Mouse (Mus musculus): Measurements from ENCODE around the gene Exph5. TPM values are rescaled to one million over a fixed set of nuclear protein-coding genes. Genes with fewer than 3 reads are reported as not detected.

Gene Exph5
- polyA plus RNA-seq (2014; fragmentation: Nextera tagmentation; extraction: Ambion mirVana): 0.35 and 0.53 TPM in 2 replicates

- 1% methylated on average over 11 of the region's 11 CpGs for WGBS
- ATAC-seq (ENCODE audit: low FRiP score): no peak; the same call in 1 of the 2 replicates
- peak; percentile 31 for DNase-seq (ENCODE audit: low spot score)
These were observed at the start of gene Exph5 for GRCm38 (mm10) chr9:53301269-53301720. Gene Exph5, plus strand, starts transcription at chr9:53301670.

DNA sequence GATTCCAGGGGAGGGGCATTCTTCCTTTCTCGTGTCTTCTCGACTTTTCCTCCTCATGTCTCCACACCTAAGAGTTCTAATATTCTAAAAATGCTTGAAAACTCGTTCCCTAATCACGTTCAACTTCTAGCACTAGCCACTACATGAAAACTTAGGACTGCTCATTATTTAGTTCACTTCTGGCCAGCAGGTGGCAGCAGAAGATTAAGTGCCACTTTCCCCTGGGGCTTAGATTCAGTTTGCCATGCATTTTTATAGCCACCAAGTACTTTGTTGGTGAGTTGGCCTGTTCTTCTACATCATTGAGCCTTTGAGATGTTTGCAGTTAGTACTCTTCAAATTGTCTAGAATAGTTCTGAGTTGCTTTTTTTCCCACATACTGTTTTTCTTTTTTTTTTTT, 47.1 kb upstream of the Exph5 start:
- DNase-seq (ENCODE audit: low spot score) (peak; percentile 95), ATAC-seq (ENCODE audit: low FRiP score) (no peak)
- Histone ChIP-seq H3K9ac (no peak overlapping the region), H3K9me3 (ENCODE audit: control insufficient read depth, low read length) (no peaks in the 10 kb centered on the region), H3K4me3 (replicated peaks; ENCODE audit: low read length) (no peak overlapping the region), H3K4me1 (replicated peaks; ENCODE audit: control insufficient read depth, insufficient read depth, low read length) (0 out of 2 replicates have a peak, but pooled peaks cover 4% of the 10 kb centered on the region), H3K4me2 (replicated peaks) (no peak overlapping the region), H3K27ac (no peak overlapping the region), H3K27me3 (ENCODE audit: control insufficient read depth, insufficient read depth, low read length) (no peaks in the 10 kb centered on the region), H3K36me3 (replicated peaks; ENCODE audit: control insufficient read depth, insufficient read depth) (no peaks in the 10 kb centered on the region)
- 15% methylated on average over 4 of the region's 4 CpGs for WGBS

More at GRCm38 (mm10) chr9:53301269-53301720, at the start of gene Exph5:
- H3K9ac ChIP-seq: peak within 1 kb of the TSS; percentile 39; the same call in 1 of the 2 replicates
- peaks cover 7% of the 10 kb centered on the region; the same call in 1 of the 2 replicates for H3K4me1 ChIP-seq (replicated peaks; ENCODE audit: control insufficient read depth, insufficient read depth, low read length)
- peaks cover 9% of the 10 kb centered on the region; the same call in 1 of the 2 replicates for H3K27me3 ChIP-seq (ENCODE audit: control insufficient read depth, insufficient read depth, low read length)
- peak within 1 kb of the TSS; percentile 35 for H3K4me3 ChIP-seq (replicated peaks; ENCODE audit: low read length)
- peak within 1 kb of the TSS; percentile 85 for H3K4me2 ChIP-seq (replicated peaks)
- H3K27ac ChIP-seq: no peak within 1 kb of the TSS
- H3K36me3 ChIP-seq (replicated peaks; ENCODE audit: control insufficient read depth, insufficient read depth): no peaks in the 10 kb centered on the region
- H3K9me3 ChIP-seq (ENCODE audit: control insufficient read depth, low read length): no peaks in the 10 kb centered on the region

DNA sequence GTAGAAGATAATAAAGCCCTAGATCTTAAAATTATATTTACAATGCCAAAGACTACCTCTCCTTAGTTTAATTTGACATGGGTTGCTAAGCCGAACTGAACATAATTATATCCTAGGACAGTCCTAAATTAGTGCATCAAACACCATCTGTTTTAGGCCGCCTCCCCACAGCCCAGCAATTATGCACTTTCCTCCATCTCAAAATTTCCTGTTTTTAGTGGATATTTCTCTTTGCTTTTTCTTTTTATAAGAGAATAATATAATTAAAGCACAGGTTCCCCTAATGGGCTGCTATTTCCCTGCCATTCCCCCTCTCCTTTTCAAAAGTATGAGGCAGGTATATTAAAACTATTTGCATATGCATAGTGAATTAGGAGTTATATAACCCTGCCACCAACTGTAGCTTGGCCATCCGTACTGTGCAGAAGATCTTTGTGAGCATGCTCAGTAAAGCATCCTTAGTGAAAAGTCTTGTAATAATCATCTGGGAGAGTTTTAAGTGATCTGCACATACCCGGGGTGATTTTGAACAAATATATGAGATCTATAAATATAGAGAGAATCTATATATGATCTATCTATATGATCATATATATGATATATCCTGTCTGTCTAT, 44.7 kb upstream of the Exph5 start:
- ATAC-seq (ENCODE audit: low FRiP score) (no peak), DNase-seq (ENCODE audit: low spot score) (no peak)
- no peak overlapping the region for H3K27ac ChIP-seq
- no peaks in the 10 kb centered on the region for H3K36me3 ChIP-seq (replicated peaks; ENCODE audit: control insufficient read depth, insufficient read depth)
- H3K4me3 ChIP-seq (replicated peaks; ENCODE audit: low read length): no peak overlapping the region
- 84% methylated on average over 4 of the region's 4 CpGs for WGBS
- no peak overlapping the region for H3K9ac ChIP-seq
- H3K4me2 ChIP-seq (replicated peaks): no peak overlapping the region
- H3K9me3 ChIP-seq (ENCODE audit: control insufficient read depth, low read length): no peaks in the 10 kb centered on the region
- no peaks in the 10 kb centered on the region for H3K27me3 ChIP-seq (ENCODE audit: control insufficient read depth, insufficient read depth, low read length)
- 0 out of 2 replicates have a peak, but pooled peaks cover 4% of the 10 kb centered on the region for H3K4me1 ChIP-seq (replicated peaks; ENCODE audit: control insufficient read depth, insufficient read depth, low read length)

GRCm38 (mm10) chr9:53257772-53258171, 43.7 kb upstream of the Exph5 start:
- Histone ChIP-seq H3K4me3 (replicated peaks; ENCODE audit: low read length) (no peak overlapping the region), H3K9me3 (ENCODE audit: control insufficient read depth, low read length) (no peaks in the 10 kb centered on the region), H3K27me3 (ENCODE audit: control insufficient read depth, insufficient read depth, low read length) (no peaks in the 10 kb centered on the region), H3K27ac (no peak overlapping the region), H3K4me1 (replicated peaks; ENCODE audit: control insufficient read depth, insufficient read depth, low read length) (0 out of 2 replicates have a peak, but pooled peaks cover 4% of the 10 kb centered on the region), H3K9ac (no peak overlapping the region), H3K36me3 (replicated peaks; ENCODE audit: control insufficient read depth, insufficient read depth) (no peaks in the 10 kb centered on the region), H3K4me2 (replicated peaks) (no peak overlapping the region)
- 0% methylated on average over 3 of the region's 3 CpGs for WGBS
- DNase-seq (ENCODE audit: low spot score): no peak
- ATAC-seq (ENCODE audit: low FRiP score): no peak

DNA sequence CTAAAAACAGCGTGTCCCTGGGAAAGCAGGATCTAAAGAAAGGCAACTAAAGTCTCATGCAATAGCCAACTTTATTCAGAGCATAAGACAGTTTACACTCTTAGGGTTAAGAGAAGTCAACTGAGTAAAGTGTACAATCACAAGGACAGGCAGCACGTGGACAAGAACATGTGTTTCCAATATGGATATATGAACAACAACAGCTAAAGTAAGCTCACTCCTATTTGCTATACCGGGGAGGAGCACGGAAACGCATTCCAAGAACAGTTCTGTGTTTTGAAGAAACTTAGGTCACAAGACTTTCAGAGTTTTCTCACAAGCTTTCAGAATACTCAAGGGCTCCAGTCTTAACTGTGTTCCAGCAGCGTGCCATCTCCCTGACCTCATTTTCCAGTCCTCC, 43.3 kb upstream of the Exph5 start:
- H3K27me3 ChIP-seq (ENCODE audit: control insufficient read depth, insufficient read depth, low read length): no peaks in the 10 kb centered on the region
- 45% methylated on average over 6 of the region's 6 CpGs for WGBS
- ATAC-seq (ENCODE audit: low FRiP score): no peak

GRCm38 (mm10) chr9:53264387-53264786, 37.1 kb upstream of the Exph5 start:
- ATAC-seq (ENCODE audit: low FRiP score) (no peak), DNase-seq (ENCODE audit: low spot score) (no peak)
- H3K9me3 ChIP-seq (ENCODE audit: control insufficient read depth, low read length): no peaks in the 10 kb centered on the region
- WGBS: 72% methylated on average over 4 of the region's 4 CpGs
- H3K9ac ChIP-seq: no peak overlapping the region
- H3K27me3 ChIP-seq (ENCODE audit: control insufficient read depth, insufficient read depth, low read length): no peaks in the 10 kb centered on the region
- no peak overlapping the region for H3K4me3 ChIP-seq (replicated peaks; ENCODE audit: low read length)
- H3K27ac ChIP-seq: no peak overlapping the region
- H3K4me1 ChIP-seq (replicated peaks; ENCODE audit: control insufficient read depth, insufficient read depth, low read length): no peaks in the 10 kb centered on the region
- no peak overlapping the region for H3K4me2 ChIP-seq (replicated peaks)
- H3K36me3 ChIP-seq (replicated peaks; ENCODE audit: control insufficient read depth, insufficient read depth): no peaks in the 10 kb centered on the region

More for the DNA sequence above, 43.3 kb upstream of the Exph5 start:
- H3K4me2 ChIP-seq (replicated peaks): no peak overlapping the region
- no peak overlapping the region for H3K27ac ChIP-seq
- no peaks in the 10 kb centered on the region for H3K36me3 ChIP-seq (replicated peaks; ENCODE audit: control insufficient read depth, insufficient read depth)
- no peak for DNase-seq (ENCODE audit: low spot score)
- H3K9me3 ChIP-seq (ENCODE audit: control insufficient read depth, low read length): no peaks in the 10 kb centered on the region
- no peak overlapping the region for H3K4me3 ChIP-seq (replicated peaks; ENCODE audit: low read length)
- 0 out of 2 replicates have a peak, but pooled peaks cover 4% of the 10 kb centered on the region for H3K4me1 ChIP-seq (replicated peaks; ENCODE audit: control insufficient read depth, insufficient read depth, low read length)
- no peak overlapping the region for H3K9ac ChIP-seq

GRCm38 (mm10) chr9:53265589-53265988, 35.9 kb upstream of the Exph5 start:
- ATAC-seq (ENCODE audit: low FRiP score) (no peak), DNase-seq (ENCODE audit: low spot score) (no peak)
- Histone ChIP-seq H3K4me2 (replicated peaks) (no peak overlapping the region), H3K9ac (no peak overlapping the region), H3K36me3 (replicated peaks; ENCODE audit: control insufficient read depth, insufficient read depth) (no peaks in the 10 kb centered on the region), H3K9me3 (ENCODE audit: control insufficient read depth, low read length) (no peaks in the 10 kb centered on the region), H3K4me1 (replicated peaks; ENCODE audit: control insufficient read depth, insufficient read depth, low read length) (no peaks in the 10 kb centered on the region), H3K4me3 (replicated peaks; ENCODE audit: low read length) (no peak overlapping the region), H3K27ac (no peak overlapping the region), H3K27me3 (ENCODE audit: control insufficient read depth, insufficient read depth, low read length) (no peaks in the 10 kb centered on the region)
- WGBS: 53% methylated on average over 2 of the region's 2 CpGs

DNA sequence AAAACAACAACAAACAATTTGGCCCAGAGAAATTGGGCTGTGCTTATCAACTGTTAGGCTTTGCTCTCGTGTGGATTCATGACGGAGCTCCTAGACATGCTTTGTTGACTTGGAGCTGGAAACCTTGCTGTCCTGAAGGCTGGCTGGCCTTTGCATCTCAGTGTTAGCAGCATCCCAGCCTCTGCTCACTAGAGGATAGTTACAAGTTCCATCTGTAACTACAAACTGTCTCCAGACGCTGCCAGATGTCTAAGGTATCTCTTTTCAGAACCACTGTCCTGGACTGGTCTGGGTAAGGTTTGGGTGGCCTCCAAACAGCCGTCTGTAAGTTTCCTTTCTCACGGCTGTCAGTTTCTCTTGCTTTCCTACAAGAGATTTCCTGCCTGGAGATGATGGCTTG, 33.4 kb upstream of the Exph5 start:
- Histone ChIP-seq H3K9ac (no peak overlapping the region), H3K4me3 (replicated peaks; ENCODE audit: low read length) (no peak overlapping the region), H3K4me1 (replicated peaks; ENCODE audit: control insufficient read depth, insufficient read depth, low read length) (no peaks in the 10 kb centered on the region), H3K36me3 (replicated peaks; ENCODE audit: control insufficient read depth, insufficient read depth) (no peaks in the 10 kb centered on the region), H3K4me2 (replicated peaks) (no peak overlapping the region), H3K27ac (no peak overlapping the region), H3K27me3 (ENCODE audit: control insufficient read depth, insufficient read depth, low read length) (no peaks in the 10 kb centered on the region), H3K9me3 (ENCODE audit: control insufficient read depth, low read length) (no peaks in the 10 kb centered on the region)
- DNase-seq (ENCODE audit: low spot score) (no peak), ATAC-seq (ENCODE audit: low FRiP score) (no peak)
- WGBS: 81% methylated on average over 5 of the region's 5 CpGs

GRCm38 (mm10) chr9:53268731-53269465, 32.6 kb upstream of the Exph5 start:
- Histone ChIP-seq H3K27ac (no peak overlapping the region), H3K36me3 (replicated peaks; ENCODE audit: control insufficient read depth, insufficient read depth) (no peaks in the 10 kb centered on the region), H3K9me3 (ENCODE audit: control insufficient read depth, low read length) (no peaks in the 10 kb centered on the region), H3K4me2 (replicated peaks) (no peak overlapping the region), H3K9ac (no peak overlapping the region), H3K4me1 (replicated peaks; ENCODE audit: control insufficient read depth, insufficient read depth, low read length) (no peaks in the 10 kb centered on the region), H3K27me3 (ENCODE audit: control insufficient read depth, insufficient read depth, low read length) (no peaks in the 10 kb centered on the region), H3K4me3 (replicated peaks; ENCODE audit: low read length) (no peak overlapping the region)
- ATAC-seq (ENCODE audit: low FRiP score) (no peak), DNase-seq (ENCODE audit: low spot score) (peak; percentile 44)
- WGBS: 80% methylated on average over 5 of the region's 5 CpGs
